In the genomic region with DNA sequence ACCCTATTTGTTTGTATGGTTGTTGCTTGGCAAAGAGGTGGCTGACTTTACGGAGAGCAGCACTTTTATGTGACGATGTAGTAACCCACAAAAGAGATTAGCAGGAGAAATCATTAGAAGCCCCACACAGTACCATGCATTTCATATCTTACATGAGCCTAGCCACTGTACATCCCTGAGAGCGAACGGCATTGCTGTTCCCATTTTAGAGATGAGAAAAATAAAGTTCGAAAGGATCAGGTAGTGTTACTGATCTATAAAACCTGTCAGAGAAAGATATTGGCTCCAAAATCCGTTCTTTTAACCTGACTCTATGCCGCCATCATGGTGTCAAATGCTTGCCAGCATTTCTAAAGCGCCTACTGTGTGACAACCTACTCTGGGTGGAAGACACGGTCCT, we compare ENCODE assay signal across 8 mouse cellular contexts. TPM values are rescaled to one million over a fixed set of nuclear protein-coding genes. Genes with fewer than 3 reads are reported as not detected.
DNase-seq lines count a peak whose midpoint lies in the region; ATAC-seq lines count a peak whose summit lies in the region.

No protein-coding gene starts in this region.

- no peak for DNase-seq in kidney, postnatal 36 days
- DNase-seq in embryonic facial prominence, embryonic 11.5 days (ENCODE audit: low spot score), result no peak
- no peak for DNase-seq in cerebellum, postnatal 4 days (ENCODE audit: low spot score in 2 of 2)
- no peak for DNase-seq in B cell, adult 2 months
- no peak for DNase-seq in urinary bladder, postnatal 10 days (ENCODE audit: low spot score)

- H3K9ac ChIP-seq in kidney, embryonic 16.5 days (replicated peaks; ENCODE audit: low read length), result 0 out of 2 replicates have a peak overlapping the region, but pooled peaks have one; percentile 33
- no peak overlapping the region for H3K9ac ChIP-seq in embryonic facial prominence, embryonic 11.5 days (replicated peaks; ENCODE audit: low read length)
- no peak overlapping the region for H3K9ac ChIP-seq in hindbrain, embryonic 16.5 days (ENCODE audit: low read depth, low read length)
- H3K9ac ChIP-seq in midbrain, embryonic 15.5 days, result no peak overlapping the region

- peaks cover 49% of the 10 kb centered on the region for H3K4me1 ChIP-seq in kidney, embryonic 16.5 days (ENCODE audit: insufficient read depth, low read length)
- peaks cover 2% of the 10 kb centered on the region; the same call in 1 of the 2 replicates for H3K4me1 ChIP-seq in embryonic facial prominence, embryonic 11.5 days (ENCODE audit: control insufficient read depth, insufficient read depth, low read length)
- H3K4me1 ChIP-seq in hindbrain, embryonic 16.5 days (ENCODE audit: control insufficient read depth, insufficient read depth, low read depth, low read length), result peaks cover 16% of the 10 kb centered on the region
- H3K4me1 ChIP-seq in midbrain, embryonic 15.5 days, result peaks cover 34% of the 10 kb centered on the region

- H3K27ac ChIP-seq in kidney, embryonic 16.5 days (ENCODE audit: low read length), result peak overlapping the region; percentile 98
- H3K27ac ChIP-seq in embryonic facial prominence, embryonic 11.5 days (replicated peaks; ENCODE audit: low read depth, low read length), result peak overlapping the region; percentile 93
- peak overlapping the region; percentile 89 for H3K27ac ChIP-seq in hindbrain, embryonic 16.5 days (ENCODE audit: low read depth, low read length)
- H3K27ac ChIP-seq in midbrain, embryonic 15.5 days, result peak overlapping the region; percentile 92

- ATAC-seq in kidney, embryonic 16.5 days (ENCODE audit: low FRiP score, low TSS enrichment), result no peak
- ATAC-seq in embryonic facial prominence, embryonic 11.5 days (replicated peaks; ENCODE audit: insufficient number of reproducible peaks, low FRiP score, low TSS enrichment, low read depth), result no peak
- ATAC-seq in hindbrain, embryonic 16.5 days, result no peak
- ATAC-seq in midbrain, embryonic 15.5 days (replicated peaks), result no peak

- H3K9me3 ChIP-seq in kidney, embryonic 16.5 days (ENCODE audit: low read length), result peaks cover 7% of the 10 kb centered on the region; the same call in 1 of the 2 replicates
- no peaks in the 10 kb centered on the region for H3K9me3 ChIP-seq in embryonic facial prominence, embryonic 11.5 days (replicated peaks; ENCODE audit: control insufficient read depth, low read length)
- H3K9me3 ChIP-seq in hindbrain, embryonic 16.5 days (ENCODE audit: control insufficient read depth, low read length), result no peaks in the 10 kb centered on the region
- H3K9me3 ChIP-seq in midbrain, embryonic 15.5 days, result no peaks in the 10 kb centered on the region

- no peak overlapping the region for H3K4me2 ChIP-seq in kidney, embryonic 16.5 days (replicated peaks; ENCODE audit: low read depth, low read length)
- no peak overlapping the region for H3K4me2 ChIP-seq in embryonic facial prominence, embryonic 11.5 days (ENCODE audit: low read depth, low read length)
- H3K4me2 ChIP-seq in hindbrain, embryonic 16.5 days (ENCODE audit: low read length), result no peak overlapping the region; the same call in 1 of the 2 replicates
- H3K4me2 ChIP-seq in midbrain, embryonic 15.5 days, result no peak overlapping the region

- no peak overlapping the region for H3K4me3 ChIP-seq in kidney, embryonic 16.5 days (ENCODE audit: low read length)
- no peak overlapping the region for H3K4me3 ChIP-seq in embryonic facial prominence, embryonic 11.5 days (ENCODE audit: low read depth, low read length)
- H3K4me3 ChIP-seq in hindbrain, embryonic 16.5 days (ENCODE audit: low read length), result no peak overlapping the region
- no peak overlapping the region for H3K4me3 ChIP-seq in midbrain, embryonic 15.5 days

- 78% methylated on average over 9 of the region's 9 CpGs for WGBS in kidney, embryonic 16.5 days
- WGBS in embryonic facial prominence, embryonic 11.5 days, result 61% methylated on average over 9 of the region's 9 CpGs
- 65% methylated on average over 9 of the region's 9 CpGs for WGBS in hindbrain, embryonic 16.5 days
- WGBS in midbrain, embryonic 15.5 days, result 69% methylated on average over 9 of the region's 9 CpGs

- H3K36me3 ChIP-seq in kidney, embryonic 16.5 days (ENCODE audit: insufficient read depth, low read length), result no peaks in the 10 kb centered on the region
- H3K36me3 ChIP-seq in embryonic facial prominence, embryonic 11.5 days (replicated peaks; ENCODE audit: control insufficient read depth, insufficient read depth, low read depth, low read length), result no peaks in the 10 kb centered on the region
- no peaks in the 10 kb centered on the region for H3K36me3 ChIP-seq in hindbrain, embryonic 16.5 days (ENCODE audit: control insufficient read depth, insufficient read depth, low read length)
- no peaks in the 10 kb centered on the region for H3K36me3 ChIP-seq in midbrain, embryonic 15.5 days (replicated peaks)

- H3K27me3 ChIP-seq in kidney, embryonic 16.5 days (ENCODE audit: insufficient read depth, low read length), result no peaks in the 10 kb centered on the region
- no peaks in the 10 kb centered on the region for H3K27me3 ChIP-seq in embryonic facial prominence, embryonic 11.5 days (ENCODE audit: control insufficient read depth, insufficient read depth, low read length)
- no peaks in the 10 kb centered on the region for H3K27me3 ChIP-seq in hindbrain, embryonic 16.5 days (replicated peaks; ENCODE audit: control insufficient read depth, insufficient read depth, low read length)
- H3K27me3 ChIP-seq in midbrain, embryonic 15.5 days (replicated peaks), result no peaks in the 10 kb centered on the region

RNA-seq across cellular contexts. Expression of gene Atf7ip, which starts 36.2 kb away (rescaled TPM):
- polyA plus RNA-seq in kidney, embryonic 16.5 days (2015; fragmentation: Nextera tagmentation; extraction: Ambion mirVana), result 38.0 and 41.0 TPM in 2 replicates
- polyA plus RNA-seq in embryonic facial prominence, embryonic 11.5 days (2014; fragmentation: Nextera tagmentation; extraction: Ambion mirVana), result 41.1 and 43.5 TPM in 2 replicates
- polyA plus RNA-seq in hindbrain, embryonic 16.5 days (2015; fragmentation: Nextera tagmentation; extraction: Ambion mirVana), result 30.4 and 33.9 TPM in 2 replicates
- 43.4 and 44.7 TPM in 2 replicates for polyA plus RNA-seq in midbrain, embryonic 15.5 days (2015; fragmentation: Nextera tagmentation; extraction: Ambion mirVana)

RNA-seq across cellular contexts. Expression of gene E330021D16Rik, which starts 54.4 kb away (rescaled TPM):
- polyA plus RNA-seq in kidney, embryonic 16.5 days (2015; fragmentation: Nextera tagmentation; extraction: Ambion mirVana), result 2.9 and 3.0 TPM in 2 replicates
- polyA plus RNA-seq in embryonic facial prominence, embryonic 11.5 days (2014; fragmentation: Nextera tagmentation; extraction: Ambion mirVana), result 0.24 TPM in 1 of 2 replicates, not detected in the other
- not detected in 2 replicates for polyA plus RNA-seq in hindbrain, embryonic 16.5 days (2015; fragmentation: Nextera tagmentation; extraction: Ambion mirVana)
- not detected in 2 replicates for polyA plus RNA-seq in midbrain, embryonic 15.5 days (2015; fragmentation: Nextera tagmentation; extraction: Ambion mirVana)
